Mouse (Mus musculus) skeletal muscle tissue, postnatal 0 days (tissue): ENCODE results near the gene Trmt1. TPM values are rescaled to one million over a fixed set of nuclear protein-coding genes. Genes with fewer than 3 reads are reported as not detected.

ENCODE experiments used
- polyA plus RNA-seq: library from polyadenylated mRNA; unstranded; fragments of >200 nt; fragmentation: Nextera tagmentation; extraction: Ambion mirVana; gene quantifications from 2 replicates; pipeline ENCODE4 v1.2.1, GENCODE M21; 2015

Gene Trmt1
- 33.7 and 35.7 TPM in 2 replicates for polyA plus RNA-seq

DNA sequence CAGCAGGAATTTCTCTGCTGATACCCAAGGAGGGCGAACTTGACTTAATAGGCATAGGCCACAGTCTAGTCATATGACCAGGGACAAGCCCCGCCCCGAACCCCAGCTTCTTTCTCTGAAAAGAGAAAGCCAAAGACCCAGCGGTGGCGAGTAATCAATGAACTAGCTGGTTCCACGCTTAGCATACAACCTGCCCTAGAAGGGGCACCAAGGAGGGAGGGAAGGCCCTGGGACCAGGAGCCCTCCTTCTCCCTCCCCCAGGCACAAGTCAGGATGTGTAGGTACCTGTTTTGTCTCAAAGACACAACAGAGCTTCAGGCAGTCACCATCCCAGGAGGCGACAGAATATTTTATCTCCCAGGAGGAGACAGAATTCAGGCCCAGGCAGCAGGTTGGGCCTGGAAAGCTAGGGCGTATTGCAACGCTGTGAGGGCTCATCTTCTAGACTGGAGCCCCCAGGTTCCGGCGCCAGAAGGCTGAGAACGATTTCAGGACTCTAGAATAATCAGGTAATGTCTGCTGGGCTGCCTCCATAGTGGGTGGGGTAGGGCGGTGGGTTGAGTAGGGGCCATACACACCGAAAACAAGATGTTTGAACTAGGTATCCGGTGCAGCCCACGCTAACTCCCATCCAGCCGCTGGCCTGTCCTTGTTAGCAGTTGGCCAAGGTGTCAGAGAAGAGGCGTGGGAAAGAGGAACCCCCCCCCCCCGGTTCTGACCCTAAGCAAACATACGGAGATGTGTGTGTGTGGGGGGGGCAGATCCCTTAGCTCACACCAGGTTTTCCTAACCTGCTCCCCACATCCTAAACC is at the start of gene Trmt1:
Trmt1 (plus strand) TSS at position 117 of the 812 bp plus-strand sequence.

GRCm38 (mm10) chr8:84662581-84663065 is 23.5 kb upstream of the Trmt1 start, which contains the start of gene Ier2:
TSS of gene Ier2 (minus strand) at chr8:84662852.

GRCm38 (mm10) chr8:84687705-84688100 is 1.6 kb downstream of the Trmt1 start, which contains the start of gene Nacc1:
TSS of gene Nacc1 (minus strand) at chr8:84687862.

GRCm38 (mm10) chr8:84700941-84701911 is 15.1 kb downstream of the Trmt1 start, which contains the start of gene Lyl1:
TSS of gene Lyl1 (plus strand) at chr8:84701457.

GRCm38 (mm10) chr8:84722850-84723570 is 36.9 kb downstream of the Trmt1 start, which contains the start of gene G430095P16Rik:
TSS of gene G430095P16Rik (plus strand) at chr8:84723007.

Other genes with a start within 250 kb of the Trmt1 start
- 21.8 and 35.5 TPM in 2 replicates for gene Ier2, start 23.5 kb upstream of the Trmt1 start, polyA plus RNA-seq
- 5.8 and 6.1 TPM in 2 replicates for gene Nacc1, start 1.6 kb downstream of the Trmt1 start, polyA plus RNA-seq
- gene Lyl1, start 15.2 kb downstream of the Trmt1 start, polyA plus RNA-seq, result 5.4 and 7.1 TPM in 2 replicates
- 6.9 and 8.4 TPM in 2 replicates for gene G430095P16Rik, start 36.7 kb downstream of the Trmt1 start, polyA plus RNA-seq
- gene Nfix, start 114.0 kb downstream of the Trmt1 start, polyA plus RNA-seq, result 43.9 and 49.1 TPM in 2 replicates
- gene Dand5, start 136.5 kb downstream of the Trmt1 start, polyA plus RNA-seq, result 8.7 and 8.9 TPM in 2 replicates
- gene Gadd45gip1, start 145.2 kb downstream of the Trmt1 start, polyA plus RNA-seq, result 66.7 and 71.6 TPM in 2 replicates
- gene Rad23a, start 154.4 kb downstream of the Trmt1 start, polyA plus RNA-seq, result 156 and 158 TPM in 2 replicates
- 182 and 260 TPM in 2 replicates for gene Calr, start 160.6 kb downstream of the Trmt1 start, polyA plus RNA-seq
- gene Farsa, start 170.7 kb downstream of the Trmt1 start, polyA plus RNA-seq, result 37.7 and 40.9 TPM in 2 replicates
- gene Syce2, start 185.8 kb downstream of the Trmt1 start, polyA plus RNA-seq, result 11.9 and 16.7 TPM in 2 replicates
- gene Gcdh, start 207.6 kb downstream of the Trmt1 start, polyA plus RNA-seq, result 25.0 and 25.2 TPM in 2 replicates
- gene Klf1, start 215.6 kb downstream of the Trmt1 start, polyA plus RNA-seq, result 0.33 and 0.42 TPM in 2 replicates
- 6.7 and 7.6 TPM in 2 replicates for gene Dnase2a, start 222.3 kb downstream of the Trmt1 start, polyA plus RNA-seq